Mouse (Mus musculus): ENCODE data around the gene Mink1. TPM values are rescaled to one million over a fixed set of nuclear protein-coding genes. Genes with fewer than 3 reads are reported as not detected.
"Not testable (repeated sequence)": the region's sequence is repeated elsewhere in the genome, so short reads cannot be mapped to it uniquely, and the experiment has no call there.

Gene Mink1
- polyA plus RNA-seq (2012; rRNA removed) = 87.2 and 89.1 TPM in 2 replicates

- DNase-seq (ENCODE audit: low spot score) = peak; percentile 83
Measured at GRCm38 (mm10) chr11:70562287-70562994, at the start of gene Mink1. Gene Mink1, plus strand, starts transcription at chr11:70562881.

GRCm38 (mm10) chr11:70513520-70513919 is 49.2 kb upstream of the Mink1 start:
- no peak for DNase-seq (ENCODE audit: low spot score)

GRCm38 (mm10) chr11:70514288-70514687 is 48.4 kb upstream of the Mink1 start, which contains the start of gene Vmo1:
Gene Vmo1, minus strand, starts transcription at chr11:70514616.
- no peak for DNase-seq (ENCODE audit: low spot score)

- no peak for DNase-seq (ENCODE audit: low spot score)
Measured at GRCm38 (mm10) chr11:70516352-70516751, 46.3 kb upstream of the Mink1 start.

GRCm38 (mm10) chr11:70518436-70518835 is 44.2 kb upstream of the Mink1 start:
- no peak for DNase-seq (ENCODE audit: low spot score)

- no peak for DNase-seq (ENCODE audit: low spot score)
Measured at GRCm38 (mm10) chr11:70518923-70519322, 43.8 kb upstream of the Mink1 start, which contains the start of gene Gltpd2. Gene Gltpd2, plus strand, starts transcription at chr11:70519196.

GRCm38 (mm10) chr11:70520178-70520769 is 42.4 kb upstream of the Mink1 start:
- DNase-seq (ENCODE audit: low spot score) = no peak

GRCm38 (mm10) chr11:70523306-70523989 is 39.2 kb upstream of the Mink1 start:
- not testable (repeated sequence) for DNase-seq (ENCODE audit: low spot score)

- DNase-seq (ENCODE audit: low spot score) = no peak
Measured at GRCm38 (mm10) chr11:70524782-70525181, 37.9 kb upstream of the Mink1 start.

GRCm38 (mm10) chr11:70525184-70525678 is 37.5 kb upstream of the Mink1 start, which contains the start of gene Psmb6:
Gene Psmb6, plus strand, starts transcription at chr11:70525367.
- DNase-seq (ENCODE audit: low spot score) = peak; percentile 74

- DNase-seq (ENCODE audit: low spot score) = no peak
Measured at GRCm38 (mm10) chr11:70525726-70526125, 37.0 kb upstream of the Mink1 start.

GRCm38 (mm10) chr11:70526211-70526610 is 36.5 kb upstream of the Mink1 start:
- no peak for DNase-seq (ENCODE audit: low spot score)

- no peak for DNase-seq (ENCODE audit: low spot score)
Measured at GRCm38 (mm10) chr11:70528610-70529009, 34.1 kb upstream of the Mink1 start.

GRCm38 (mm10) chr11:70531065-70531464 is 31.6 kb upstream of the Mink1 start:
- not testable (repeated sequence) for DNase-seq (ENCODE audit: low spot score)

GRCm38 (mm10) chr11:70532839-70533238 is 29.8 kb upstream of the Mink1 start, which contains the start of gene Gm40193:
Gene Gm40193, minus strand, starts transcription at chr11:70532939.
- DNase-seq (ENCODE audit: low spot score) = no peak

- DNase-seq (ENCODE audit: low spot score) = no peak
Measured at GRCm38 (mm10) chr11:70539423-70539822, 23.3 kb upstream of the Mink1 start.

- DNase-seq (ENCODE audit: low spot score) = peak; percentile 82
Measured at GRCm38 (mm10) chr11:70539877-70540587, 22.6 kb upstream of the Mink1 start, which contains the start of gene Pld2. Gene Pld2, plus strand, starts transcription at chr11:70540064.

- no peak for DNase-seq (ENCODE audit: low spot score)
Measured at GRCm38 (mm10) chr11:70540928-70541327, 21.8 kb upstream of the Mink1 start.

GRCm38 (mm10) chr11:70541415-70541814 is 21.3 kb upstream of the Mink1 start:
- no peak for DNase-seq (ENCODE audit: low spot score)

- DNase-seq (ENCODE audit: low spot score) = no peak
Measured at GRCm38 (mm10) chr11:70544496-70544895, 18.2 kb upstream of the Mink1 start.

GRCm38 (mm10) chr11:70551526-70551925 is 11.2 kb upstream of the Mink1 start:
- no peak for DNase-seq (ENCODE audit: low spot score)

- no peak for DNase-seq (ENCODE audit: low spot score)
Measured at GRCm38 (mm10) chr11:70553940-70554339, 8.7 kb upstream of the Mink1 start.

Measured in urinary bladder, adult 2 months (tissue).